Mouse (Mus musculus) v-Abl transformed pro-B cells (cell line): Measurements from ENCODE around the gene Mmp14.

Experiments used
- in situ Hi-C, 2 experiments: fragments of 400-800 bp; cut with MboI; formaldehyde crosslinking; loops; one replicate each; pipeline ENCODE4 v1.15.1; 2025; ENCODE audit not compliant: unreplicated experiment in 2 of 2

Gene Mmp14

DNA sequence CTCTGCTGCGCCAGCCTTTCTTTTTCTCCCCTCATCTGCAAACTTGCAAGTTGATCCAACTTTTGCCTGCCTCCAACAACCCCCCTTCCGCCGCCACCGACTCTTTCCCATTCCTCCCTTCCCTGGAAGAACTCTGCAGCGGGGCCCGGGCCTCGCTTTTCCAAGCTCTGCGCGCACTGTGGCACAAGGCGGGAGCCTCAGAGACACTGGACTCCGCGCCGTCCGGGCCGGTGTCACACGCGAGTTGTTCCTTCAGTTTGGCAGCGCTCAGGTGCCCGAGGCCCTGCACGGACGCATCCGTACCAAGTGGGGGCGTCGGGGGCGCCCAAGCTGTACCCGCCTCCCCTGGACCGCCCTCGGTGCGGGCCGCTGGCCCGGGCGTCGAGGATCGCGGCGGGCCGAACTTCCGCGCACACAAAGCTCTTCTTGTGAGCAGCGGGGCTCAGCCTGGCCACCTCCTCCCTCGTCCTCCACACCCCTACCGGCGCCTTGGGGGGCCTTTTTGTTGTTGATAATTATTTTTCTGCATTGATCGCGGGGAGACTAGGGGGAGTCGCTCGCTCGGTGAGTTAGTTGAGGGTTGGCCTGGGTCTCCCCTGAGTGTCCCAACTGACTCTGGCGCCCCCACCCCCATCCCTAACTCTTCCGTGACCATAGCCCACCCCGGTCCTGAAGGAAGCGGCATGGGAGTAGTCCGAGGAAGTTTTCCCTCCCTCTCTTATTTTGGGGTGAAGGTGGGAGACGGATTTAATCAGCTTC is 845 bp downstream of the Mmp14 start:
- in situ Hi-C loops = loop anchor here in 1 of 2 experiments (25.0 kb wide), 1 partner anchor 370 kb away; no protein-coding TSS in a partner anchor

DNA sequence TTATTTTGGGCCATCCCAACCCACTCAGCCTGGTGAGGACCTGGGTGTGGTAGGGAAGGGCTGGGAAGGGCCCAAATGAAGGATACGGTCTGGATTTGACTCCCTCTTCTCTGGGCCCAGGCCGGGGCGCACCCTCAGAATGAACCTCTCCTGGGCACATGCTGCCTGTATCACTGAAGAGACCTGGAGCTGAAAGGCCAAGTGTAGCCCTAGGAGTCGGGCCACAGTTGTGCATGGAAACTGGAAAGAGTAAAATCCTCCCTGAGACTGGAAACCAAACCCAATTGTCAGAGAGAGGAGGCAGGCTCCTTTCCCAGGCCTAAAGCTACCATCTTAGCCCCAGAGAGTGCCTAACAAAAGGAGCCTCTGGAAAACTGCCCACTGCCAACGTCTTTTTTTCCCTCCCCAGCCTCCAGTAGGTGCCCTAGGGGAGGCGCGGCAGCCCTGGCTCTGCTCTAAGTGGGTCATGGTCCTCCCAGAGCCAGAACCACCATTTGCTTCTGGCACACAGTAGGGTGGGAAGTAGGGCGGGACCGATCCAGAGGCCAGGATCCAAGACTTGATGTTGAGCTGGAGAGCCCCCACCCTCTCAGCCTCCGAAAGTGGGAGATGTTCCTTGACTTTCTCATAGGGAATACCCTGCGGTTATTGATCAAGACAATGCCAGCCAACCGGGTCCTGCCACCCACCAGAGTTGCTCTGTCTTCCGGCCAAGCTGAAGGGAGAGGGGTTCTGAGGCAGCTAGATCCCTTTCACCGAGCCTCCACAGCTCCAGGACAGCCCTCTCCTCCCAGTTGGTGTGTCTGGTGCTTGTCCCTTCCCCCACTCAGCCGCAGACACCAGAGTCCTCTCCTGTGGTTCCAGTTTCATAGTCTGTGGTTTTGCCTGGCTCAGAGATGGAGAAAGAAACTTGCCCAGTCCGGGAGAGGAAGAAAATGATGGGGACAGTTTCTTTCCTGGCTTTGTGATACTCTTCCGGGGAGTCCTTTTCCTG is 1.7 kb downstream of the Mmp14 start:
- in situ Hi-C loops = loop anchor here in 1 of 2 experiments (25.0 kb wide), 1 partner anchor 371 kb away; no protein-coding TSS in a partner anchor

DNA sequence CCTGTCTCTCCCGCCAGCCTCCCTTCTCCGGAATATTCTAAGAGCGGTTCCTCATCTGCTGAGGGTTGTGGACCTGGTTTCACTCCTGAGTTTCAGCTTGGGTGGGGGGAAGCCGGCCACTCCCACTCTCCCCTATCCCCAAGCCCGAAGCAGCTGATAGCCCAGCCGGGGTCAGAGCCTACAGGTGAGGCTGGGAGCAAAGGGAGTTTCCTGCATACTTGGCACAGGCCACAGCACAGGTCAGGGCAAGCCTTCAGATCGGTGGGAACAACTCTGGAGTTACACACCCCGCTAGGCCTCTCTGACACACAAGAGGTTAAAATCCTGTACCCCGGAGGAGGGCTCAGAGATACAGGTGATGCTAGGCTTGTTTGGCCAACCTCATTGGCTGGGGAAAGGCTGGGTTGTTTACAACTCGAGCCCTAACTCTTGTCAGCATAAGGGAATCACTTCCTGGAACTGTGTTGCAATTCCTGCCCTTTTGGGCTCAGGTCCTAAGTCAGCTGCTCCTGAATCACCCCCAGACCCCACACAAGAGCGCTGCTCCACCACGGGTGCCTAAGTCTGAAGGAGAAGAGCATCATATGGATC is 2.6 kb downstream of the Mmp14 start:
- in situ Hi-C loops = loop anchor here in 1 of 2 experiments (25.0 kb wide), 1 partner anchor 372 kb away; no protein-coding TSS in a partner anchor

DNA sequence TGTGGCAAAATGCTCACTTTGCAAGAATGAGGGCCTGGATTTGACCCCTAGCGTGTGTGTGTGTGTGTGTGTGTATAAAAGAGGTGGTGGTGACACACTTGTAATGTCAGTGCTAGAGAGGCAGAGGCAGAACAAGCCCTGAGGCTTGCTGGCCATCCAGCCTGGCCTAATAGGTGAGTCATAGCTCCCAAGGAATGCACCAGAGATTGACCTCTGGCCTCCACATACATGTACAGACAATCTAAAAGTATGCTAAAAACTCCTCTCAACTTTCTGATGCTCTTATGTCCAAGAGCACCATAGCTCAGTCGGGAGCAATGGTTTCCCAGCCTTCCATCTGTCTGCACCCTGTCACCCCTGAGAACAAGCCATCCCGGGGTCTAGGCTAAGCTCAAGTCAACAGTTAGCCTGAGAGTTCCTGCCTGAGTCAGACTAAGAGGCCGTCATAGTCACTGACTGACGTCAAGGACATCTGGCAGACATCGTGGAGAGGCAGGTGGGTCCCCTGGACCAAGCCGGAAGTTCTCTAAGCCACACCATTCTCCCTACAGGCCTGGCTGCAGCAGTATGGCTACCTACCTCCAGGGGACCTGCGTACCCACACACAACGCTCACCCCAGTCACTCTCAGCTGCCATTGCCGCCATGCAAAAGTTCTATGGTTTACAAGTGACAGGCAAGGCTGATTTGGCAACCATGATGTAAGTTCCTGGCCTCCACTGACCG is 3.9 kb downstream of the Mmp14 start:
- in situ Hi-C loops = loop anchor here in 1 of 2 experiments (25.0 kb wide), 1 partner anchor 373 kb away; no protein-coding TSS in a partner anchor

DNA sequence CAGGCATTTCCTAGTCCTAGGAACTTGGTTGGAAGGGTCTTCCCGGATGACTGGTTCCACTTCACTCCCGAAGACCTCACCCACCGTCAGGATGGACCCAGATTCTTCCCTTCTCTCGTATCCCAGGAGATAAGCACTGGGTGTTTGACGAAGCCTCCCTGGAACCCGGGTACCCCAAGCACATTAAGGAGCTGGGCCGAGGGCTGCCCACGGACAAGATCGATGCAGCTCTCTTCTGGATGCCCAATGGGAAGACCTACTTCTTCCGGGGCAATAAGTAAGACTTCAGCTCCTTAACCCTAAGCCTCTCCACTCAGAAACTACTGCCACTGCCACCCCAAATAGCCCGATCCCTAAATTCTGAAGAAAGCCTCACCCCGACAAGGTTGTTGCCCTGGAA is 7.7 kb downstream of the Mmp14 start:
- in situ Hi-C loops = loop anchor here in 1 of 2 experiments (25.0 kb wide), 1 partner anchor 377 kb away; no protein-coding TSS in a partner anchor

DNA sequence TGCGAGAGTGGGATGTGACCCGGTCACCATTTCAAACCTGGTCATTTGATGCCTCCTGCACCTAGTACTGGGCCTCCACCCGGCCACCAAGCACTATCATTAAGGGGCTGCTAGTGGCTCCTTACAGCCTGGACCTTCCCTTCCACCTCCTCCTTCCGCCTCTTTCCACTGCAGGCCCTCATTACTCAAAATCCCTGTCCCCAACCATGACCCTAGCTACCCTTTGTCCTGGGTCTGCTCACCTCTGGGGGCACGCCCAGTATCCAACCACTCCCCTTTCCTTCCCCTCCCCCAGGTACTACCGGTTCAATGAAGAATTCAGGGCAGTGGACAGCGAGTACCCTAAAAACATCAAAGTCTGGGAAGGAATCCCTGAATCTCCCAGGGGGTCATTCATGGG is 8.2 kb downstream of the Mmp14 start:
- in situ Hi-C loops = loop anchor here in 1 of 2 experiments (25.0 kb wide), 1 partner anchor 377 kb away; no protein-coding TSS in a partner anchor

DNA sequence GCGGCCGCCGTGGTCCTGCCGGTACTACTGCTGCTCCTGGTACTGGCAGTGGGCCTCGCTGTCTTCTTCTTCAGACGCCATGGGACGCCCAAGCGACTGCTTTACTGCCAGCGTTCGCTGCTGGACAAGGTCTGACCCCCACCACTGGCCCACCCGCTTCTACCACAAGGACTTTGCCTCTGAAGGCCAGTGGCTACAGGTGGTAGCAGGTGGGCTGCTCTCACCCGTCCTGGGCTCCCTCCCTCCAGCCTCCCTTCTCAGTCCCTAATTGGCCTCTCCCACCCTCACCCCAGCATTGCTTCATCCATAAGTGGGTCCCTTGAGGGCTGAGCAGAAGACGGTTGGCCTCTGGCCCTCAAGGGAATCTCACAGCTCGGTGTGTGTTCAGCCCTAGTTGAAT is 9.1 kb downstream of the Mmp14 start:
- in situ Hi-C loops = loop anchor here in 1 of 2 experiments (25.0 kb wide), 1 partner anchor 378 kb away; no protein-coding TSS in a partner anchor

DNA sequence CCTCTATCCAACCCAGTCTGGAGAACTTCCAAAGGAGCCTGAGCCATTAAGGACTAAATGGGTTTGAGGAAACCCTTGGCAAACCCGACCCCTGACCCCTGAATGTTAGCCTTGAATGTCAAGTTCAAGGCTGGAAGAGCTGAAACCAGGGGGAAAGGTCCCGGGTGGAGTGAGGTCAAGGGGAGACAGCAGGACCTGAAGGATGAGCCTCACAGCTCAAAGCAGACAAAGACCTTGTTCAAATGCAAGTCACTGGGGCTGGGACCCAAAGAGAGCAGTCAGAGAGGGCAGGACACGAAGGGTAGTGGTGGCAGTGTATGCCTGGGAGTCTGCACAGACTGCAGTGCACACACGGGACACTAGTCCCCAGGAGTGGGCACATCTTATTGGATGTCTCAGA is 10.0 kb downstream of the Mmp14 start:
- in situ Hi-C loops = loop anchor here in 1 of 2 experiments (25.0 kb wide), 1 partner anchor 379 kb away; no protein-coding TSS in a partner anchor

DNA sequence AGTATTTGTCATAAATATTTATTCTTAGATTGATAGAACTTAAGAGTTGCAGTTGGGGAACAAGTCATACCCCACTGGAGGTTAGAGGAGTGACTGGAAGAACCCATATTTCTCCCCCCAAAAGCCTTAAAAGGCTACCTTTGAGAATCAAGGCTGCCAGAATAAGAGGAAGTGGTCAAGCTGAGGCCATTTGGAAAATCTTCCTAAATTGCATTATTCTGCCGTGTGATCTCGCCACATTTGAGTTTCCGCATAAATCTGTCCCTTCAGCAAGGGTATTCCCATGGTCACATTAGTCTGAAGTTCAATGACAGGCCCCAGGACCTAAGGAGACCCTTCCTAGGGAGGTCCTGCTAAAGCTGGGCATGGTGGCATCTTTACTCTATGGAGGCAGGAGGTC is 11.1 kb downstream of the Mmp14 start:
- in situ Hi-C loops = loop anchor here in 1 of 2 experiments (25.0 kb wide), 1 partner anchor 380 kb away; no protein-coding TSS in a partner anchor

DNA sequence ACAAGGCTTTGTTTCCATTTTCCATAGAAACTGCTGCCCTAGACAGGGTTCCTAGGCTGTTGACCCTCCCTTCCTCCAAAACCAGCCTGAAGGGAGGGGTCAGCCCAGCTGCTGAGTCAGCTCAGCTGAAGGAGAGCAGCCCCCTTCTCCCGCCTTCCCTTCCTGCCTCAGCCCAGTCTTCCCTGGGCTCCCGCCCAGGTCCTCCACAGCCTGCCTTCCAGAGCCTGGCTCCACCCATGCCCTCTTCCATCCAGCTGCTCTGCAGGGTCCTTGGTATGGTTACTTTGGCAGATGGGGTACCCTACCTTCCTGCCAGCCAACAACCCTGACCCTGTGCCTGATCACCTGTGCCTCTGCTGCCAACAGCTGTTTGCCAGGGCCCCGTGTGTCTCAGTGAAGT is 11.8 kb downstream of the Mmp14 start:
- in situ Hi-C loops = loop anchor here in 1 of 2 experiments (25.0 kb wide), 1 partner anchor 381 kb away; no protein-coding TSS in a partner anchor

DNA sequence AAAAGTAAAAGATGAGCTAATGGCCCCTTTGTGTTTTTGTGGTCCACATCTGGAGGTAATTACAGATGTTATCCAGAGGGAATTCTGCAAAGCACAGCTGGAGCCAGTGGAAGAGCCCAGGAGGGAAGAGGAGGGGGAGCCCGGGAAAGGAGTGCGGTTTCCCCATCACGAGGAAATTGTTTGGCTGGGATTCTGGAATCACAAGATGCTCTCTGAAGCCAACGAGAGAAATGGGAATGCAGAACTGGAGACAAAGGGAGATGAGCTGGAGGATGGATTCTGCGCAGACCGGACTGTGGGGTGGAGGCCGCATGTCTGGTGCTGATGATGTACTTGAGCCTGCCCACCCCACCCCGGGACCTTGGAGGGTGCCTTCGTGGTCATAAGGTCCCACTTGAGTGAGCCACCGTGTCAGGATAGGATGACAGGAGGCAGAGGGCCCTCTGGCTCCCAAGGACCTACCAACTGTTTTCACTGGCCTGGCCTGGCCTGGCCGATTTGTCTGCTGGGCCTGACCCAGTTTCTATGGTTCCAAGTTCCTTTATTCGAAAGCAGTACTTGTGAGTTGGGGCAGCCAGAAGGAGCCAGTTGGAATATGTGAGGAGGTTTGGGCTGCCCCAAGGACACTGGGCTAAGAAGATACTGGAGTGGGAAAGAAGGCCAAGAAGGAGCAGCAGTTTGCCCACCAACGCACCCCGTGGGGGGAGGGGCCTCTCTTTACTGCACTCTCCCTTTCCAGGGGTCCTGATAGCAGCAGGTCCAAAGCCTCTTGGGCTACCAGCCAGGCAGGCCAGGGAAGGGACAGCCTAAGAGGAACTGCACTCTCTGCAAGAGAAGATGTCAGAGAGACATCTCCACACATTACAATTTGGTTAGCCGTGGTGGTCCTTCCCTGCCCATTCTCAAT is 12.6 kb downstream of the Mmp14 start:
- in situ Hi-C loops = loop anchor here in 1 of 2 experiments (25.0 kb wide), 1 partner anchor 382 kb away; no protein-coding TSS in a partner anchor

DNA sequence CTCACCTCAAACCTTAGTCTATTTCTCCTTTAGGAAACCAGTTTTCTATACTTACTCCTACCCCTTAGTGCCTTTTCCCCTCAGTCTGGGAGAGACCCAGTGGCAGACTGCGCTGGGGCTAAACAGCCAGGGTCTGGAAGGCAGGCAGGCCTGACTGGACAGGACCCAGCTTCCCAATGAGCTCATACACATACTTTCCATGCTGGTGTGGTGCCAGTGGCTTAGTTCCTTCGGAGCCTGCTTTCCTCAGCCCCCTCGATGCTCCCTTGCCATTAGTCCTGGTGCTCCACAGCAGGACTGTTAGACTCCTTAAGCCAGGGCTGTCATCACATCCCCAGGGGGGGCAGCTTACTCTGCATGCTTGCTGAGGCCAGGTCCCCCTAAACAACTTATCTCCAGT is 14.1 kb downstream of the Mmp14 start:
- in situ Hi-C loops = loop anchor here in 1 of 2 experiments (5.0 to 25.0 kb wide), 2 partner anchors 213 to 383 kb away; no protein-coding TSS in a partner anchor

DNA sequence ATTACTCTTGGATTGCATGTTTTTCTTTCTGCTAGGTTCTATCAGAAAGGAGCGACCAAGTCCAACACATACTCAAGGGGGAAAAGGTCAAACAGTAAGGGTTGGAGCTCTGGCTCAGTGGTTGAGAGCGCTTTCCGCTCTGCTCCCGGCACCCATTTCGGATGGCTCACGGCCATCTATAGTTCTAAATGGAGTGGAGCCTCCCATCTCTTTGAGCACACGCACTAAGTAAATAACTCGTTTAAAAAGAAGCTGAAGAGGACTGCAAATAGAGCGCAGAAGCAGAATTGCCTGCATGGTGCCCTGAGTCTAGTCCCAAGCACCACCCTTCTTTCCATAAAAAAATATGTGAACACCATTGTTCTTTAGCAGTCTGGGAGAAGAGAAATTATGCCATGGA is 22.2 kb downstream of the Mmp14 start:
- in situ Hi-C loops = no loop called here

DNA sequence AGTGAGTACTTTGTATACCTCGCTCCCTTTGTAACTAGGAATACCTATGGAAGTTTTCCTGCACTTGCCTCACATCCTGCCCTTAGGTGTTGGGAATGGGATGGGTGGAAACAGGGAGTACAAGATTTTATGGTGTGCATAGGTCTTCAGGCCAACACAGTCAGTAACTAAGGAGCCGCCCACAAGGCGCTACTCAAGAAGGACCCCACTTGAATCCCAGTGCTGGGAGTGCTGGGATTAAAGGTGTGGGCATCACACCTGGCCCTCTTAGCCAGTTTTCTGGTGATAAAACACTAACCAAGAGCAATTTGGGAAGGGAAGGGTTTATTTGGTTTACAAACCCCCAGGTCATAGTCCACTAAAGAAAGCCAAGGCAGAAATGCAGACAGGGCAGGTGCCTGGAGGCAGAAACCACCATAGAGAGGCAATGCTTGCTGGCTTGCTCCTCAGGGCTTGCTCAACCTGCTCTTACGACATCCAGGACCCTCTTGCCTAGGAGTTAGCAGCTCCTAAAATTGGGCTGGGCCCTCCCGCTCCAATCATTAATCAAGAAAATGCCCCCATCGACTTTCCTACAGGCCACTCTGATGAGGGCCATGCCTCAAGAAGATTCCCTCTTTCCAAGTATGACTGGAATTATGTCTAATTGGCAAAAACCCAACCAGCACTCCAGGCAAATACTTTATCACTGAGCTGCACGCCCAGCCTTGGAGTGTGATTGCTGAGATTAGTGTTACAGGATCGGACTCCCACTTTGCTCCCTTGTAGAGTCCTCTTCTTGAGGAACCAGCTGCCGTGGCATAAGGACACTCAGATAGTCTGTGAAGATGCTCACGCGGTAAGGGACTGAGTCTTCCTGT is 23.5 kb downstream of the Mmp14 start:
- in situ Hi-C loops = loop anchor here in 1 of 2 experiments (5.0 kb wide), 1 partner anchor 218 kb away; no protein-coding TSS in a partner anchor

DNA sequence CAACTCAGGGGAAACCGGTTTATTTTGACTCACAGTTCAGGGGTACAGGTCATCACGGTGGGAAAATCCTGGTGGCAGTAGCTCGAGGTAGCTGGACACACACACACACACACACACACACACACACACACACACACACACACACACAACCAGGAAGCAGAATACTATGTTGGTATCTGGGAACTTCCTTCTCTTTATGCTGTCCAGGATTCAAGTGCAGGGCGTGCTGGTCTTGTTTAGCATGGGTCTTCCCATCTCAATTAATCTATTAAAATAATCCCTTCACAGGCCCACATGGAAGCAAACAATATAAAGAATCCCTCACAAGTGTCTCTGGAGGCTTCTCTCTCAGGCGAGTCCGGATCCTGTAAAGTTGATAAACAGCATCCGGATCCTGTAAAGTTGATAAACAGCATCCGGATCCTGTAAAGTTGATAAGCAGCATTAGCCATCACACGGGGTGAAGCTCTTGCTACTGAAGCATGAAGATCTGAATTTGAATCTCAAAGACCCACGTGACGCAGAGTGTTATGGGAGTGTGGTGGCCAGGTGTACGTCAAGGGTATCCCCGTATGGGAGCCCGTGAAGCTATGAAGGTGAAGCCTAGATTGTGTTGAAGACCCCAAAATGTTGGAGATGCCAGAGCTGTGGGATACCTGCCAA is 26.6 kb downstream of the Mmp14 start:
- in situ Hi-C loops = loop anchor here in 1 of 2 experiments (5.0 kb wide), 1 partner anchor 221 kb away; no protein-coding TSS in a partner anchor

DNA sequence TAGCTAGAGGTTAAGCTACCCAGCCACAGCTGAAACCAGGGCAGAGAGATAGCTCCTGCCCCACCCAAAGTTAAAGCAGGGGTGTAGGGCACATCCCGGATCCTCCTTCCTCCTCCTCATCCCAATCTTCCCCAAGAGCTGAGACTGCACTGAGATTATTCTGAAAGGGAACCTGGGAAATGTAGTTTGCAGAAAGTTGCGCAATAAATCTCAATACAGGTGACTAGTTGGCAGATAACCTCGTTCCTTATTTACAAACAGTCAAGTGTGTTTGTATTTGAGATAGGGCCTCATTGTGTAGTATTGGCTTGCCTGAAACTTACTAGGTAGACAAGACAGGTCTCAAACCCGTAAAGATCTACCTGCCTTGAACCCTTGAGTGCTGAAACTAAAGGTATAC is 30.7 kb downstream of the Mmp14 start:
- in situ Hi-C loops = loop anchor here in 1 of 2 experiments (10.0 kb wide), 1 partner anchor 53 kb away; the partner anchor contains the start of gene Prmt5
